Mouse (Mus musculus): ENCODE measurements at regions not wholly inside any gene's neighbourhood (a gene's known extent, or its start where the extent isn't known, plus 50 kb on each side); places are given as distances from the start of the nearest gene placed in this dataset.

- TF ChIP-seq CTCF (IDR thresholded peaks at IDR 0.05; ENCODE audit: low read depth, low read length) (no peak), GATA1 (IDR thresholded peaks at IDR 0.05; ENCODE audit: borderline replicate concordance, low read length) (no peak), POLR2AphosphoS5 (IDR thresholded peaks at IDR 0.05; ENCODE audit: insufficient replicate concordance, low read depth, low read length) (no peak), TAL1 (conservative IDR thresholded peaks at IDR 0.05; ENCODE audit: low read depth, low read length) (no peak), GATA2 (IDR thresholded peaks at IDR 0.05; ENCODE audit: borderline replicate concordance, low read depth, low read length) (no peak)
Measured at GRCm38 (mm10) chr10:39266482-39266881, 102.2 kb upstream of the Fyn start.
